Mouse (Mus musculus): Measurements from ENCODE around the gene Aqp7.
A peak's percentile ranks its signal among the peaks of the same experiment; 100 is the strongest.

Gene Aqp7

DNA sequence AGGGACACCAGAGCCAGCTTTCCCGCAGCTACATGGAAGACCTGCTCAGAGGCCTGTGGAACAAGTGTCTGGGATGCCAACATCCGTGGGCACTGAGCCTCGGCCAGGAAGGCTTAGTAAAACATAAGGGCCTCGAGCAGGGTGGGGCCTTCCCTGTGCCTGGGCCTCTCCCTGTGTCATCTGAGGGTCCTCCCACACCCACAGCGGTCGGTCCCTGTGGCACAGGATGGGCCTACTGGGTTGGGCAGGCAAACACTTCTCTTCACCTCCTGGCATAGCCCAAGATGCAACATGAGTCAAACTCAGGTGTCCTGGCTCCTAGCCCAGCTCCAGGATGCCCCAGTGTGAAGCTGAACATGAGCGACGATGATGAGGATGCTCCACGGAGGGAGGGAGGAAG lies 9.4 kb upstream of the Aqp7 start:
- no peak for DNase-seq (ENCODE audit: low spot score)

DNA sequence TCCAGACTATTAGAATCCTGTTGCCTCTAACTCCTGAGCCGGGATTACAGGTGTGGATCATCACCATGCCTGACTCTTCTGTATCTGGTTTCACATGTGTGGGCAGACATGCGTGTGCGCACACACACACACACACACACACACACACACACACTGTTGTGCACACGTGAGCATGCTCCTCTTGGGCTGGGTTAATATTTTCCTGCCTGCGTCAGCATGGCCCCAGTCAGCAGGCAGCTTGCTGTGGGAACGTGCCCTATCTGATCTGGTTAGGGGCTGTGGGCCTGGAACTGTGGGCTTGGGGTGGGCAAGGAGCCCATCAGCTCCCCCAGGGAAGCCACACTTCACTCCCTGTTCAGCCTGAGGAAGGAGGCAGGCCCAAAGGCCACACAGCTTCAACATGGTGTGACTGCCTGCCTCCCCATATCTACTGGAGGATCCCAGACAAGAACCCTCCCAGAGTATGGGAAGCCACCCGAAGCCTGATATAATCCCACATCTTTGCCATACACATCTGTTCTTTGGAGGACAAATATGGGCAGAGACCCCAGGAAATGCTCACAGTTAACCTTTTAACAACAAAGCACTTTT lies 8.9 kb upstream of the Aqp7 start:
- DNase-seq (ENCODE audit: low spot score) = no peak

DNA sequence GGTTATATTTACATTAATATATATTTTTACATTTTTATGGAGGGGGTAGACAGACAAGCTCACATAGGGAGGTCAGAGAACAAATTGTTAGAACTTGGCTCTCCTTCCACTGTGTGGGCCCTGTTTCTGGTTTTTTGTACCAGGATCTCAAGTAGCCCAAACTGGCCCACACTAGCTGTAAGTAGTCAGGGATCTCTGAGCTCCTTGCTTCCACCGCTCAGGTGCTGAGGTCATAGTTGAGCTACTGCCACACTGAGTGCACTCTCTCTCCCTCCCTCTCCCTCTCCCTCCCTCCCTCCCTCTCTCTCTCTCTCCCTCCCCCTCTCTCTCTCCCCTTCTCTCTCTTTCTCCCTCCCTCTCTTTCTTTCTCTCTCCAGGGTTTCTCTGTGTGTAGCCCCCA lies 8.3 kb upstream of the Aqp7 start:
- DNase-seq (ENCODE audit: low spot score) = no peak

DNA sequence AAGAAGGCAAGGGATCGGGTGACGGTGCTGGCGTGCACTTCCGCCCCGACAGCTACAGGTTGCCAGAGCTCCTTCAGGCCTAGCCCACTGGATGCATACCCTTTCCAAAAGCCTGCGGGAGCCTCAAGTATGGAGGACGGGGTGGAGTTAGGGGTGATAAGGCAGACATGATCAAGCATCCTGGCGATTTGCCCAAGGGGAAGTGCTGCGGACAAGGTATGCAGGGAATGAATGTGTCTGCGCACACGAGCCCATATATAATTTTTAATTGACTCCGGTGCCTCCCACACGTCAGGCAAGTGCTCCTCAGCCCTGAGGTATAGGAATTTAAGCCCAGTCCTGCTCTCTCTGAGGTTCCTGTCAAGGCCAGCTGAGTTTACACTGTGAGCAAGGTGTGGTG lies 7.2 kb upstream of the Aqp7 start:
- no peak for DNase-seq (ENCODE audit: low spot score)

DNA sequence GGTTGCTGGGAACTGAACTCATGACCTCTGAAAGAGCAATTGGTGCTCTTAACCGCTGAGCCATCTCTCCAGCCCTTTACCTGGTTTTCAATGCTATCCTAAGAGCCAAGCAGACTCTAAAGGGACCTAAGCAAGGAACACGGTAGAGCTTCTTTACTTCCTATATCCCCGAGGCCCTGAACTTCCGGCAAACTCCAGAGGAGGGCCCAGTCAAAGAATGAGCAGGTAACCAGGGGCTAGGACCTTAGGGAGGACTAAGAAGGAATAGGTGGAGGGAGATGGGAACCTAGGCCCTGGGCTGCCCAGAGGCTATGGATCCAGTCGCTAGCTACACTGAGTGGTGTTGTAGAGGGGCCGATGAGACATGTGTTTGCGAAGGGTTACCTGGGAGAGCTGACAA lies 3.8 kb upstream of the Aqp7 start:
- no peak for DNase-seq (ENCODE audit: low spot score)

DNA sequence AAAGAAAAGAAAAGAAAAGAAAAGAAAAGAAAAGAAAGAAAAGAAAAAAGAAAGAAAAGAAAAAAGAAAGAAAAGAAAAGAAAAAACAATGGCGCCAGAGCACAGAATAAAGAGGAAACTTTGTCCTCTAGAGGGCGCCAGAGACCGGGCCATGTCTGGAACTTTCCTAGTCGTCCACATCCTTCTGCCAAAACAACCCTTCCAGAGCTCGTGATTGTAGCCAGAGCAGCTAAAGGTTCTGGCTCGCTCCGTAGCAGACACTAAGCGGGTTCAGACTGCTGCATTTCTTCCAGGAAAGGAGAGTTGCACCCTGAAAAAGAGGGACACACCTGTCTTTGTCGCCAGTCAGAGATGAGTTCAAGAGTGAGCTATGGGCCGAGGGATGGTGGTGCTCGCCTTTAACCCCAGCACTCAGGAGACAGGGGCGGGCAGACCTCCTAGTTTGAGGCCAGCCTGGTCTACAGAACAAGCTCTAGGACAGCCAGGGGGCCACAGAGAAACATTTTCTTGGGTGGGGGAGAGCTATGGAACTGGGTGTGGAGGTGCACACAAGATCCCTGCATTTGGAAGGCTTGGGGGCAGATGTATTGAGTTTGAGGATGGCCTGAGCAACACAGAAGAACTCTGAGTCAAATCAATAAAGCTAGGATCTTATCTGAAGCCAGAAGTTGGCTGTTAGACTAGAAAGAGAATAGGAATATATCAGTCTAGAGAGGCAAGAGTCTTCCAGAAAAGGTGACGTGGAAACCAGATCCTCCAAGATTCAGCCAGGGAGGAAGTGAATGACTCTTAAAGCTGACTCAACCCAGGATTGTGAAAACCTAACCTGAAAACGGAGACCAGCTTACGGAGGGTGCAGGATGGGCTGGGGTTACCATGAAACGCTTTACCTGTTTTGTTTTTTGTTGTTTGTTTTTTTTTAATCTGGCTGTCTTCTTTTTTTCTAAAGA lies 3.1 kb upstream of the Aqp7 start:
- DNase-seq (ENCODE audit: low spot score) = peak; percentile 96

DNA sequence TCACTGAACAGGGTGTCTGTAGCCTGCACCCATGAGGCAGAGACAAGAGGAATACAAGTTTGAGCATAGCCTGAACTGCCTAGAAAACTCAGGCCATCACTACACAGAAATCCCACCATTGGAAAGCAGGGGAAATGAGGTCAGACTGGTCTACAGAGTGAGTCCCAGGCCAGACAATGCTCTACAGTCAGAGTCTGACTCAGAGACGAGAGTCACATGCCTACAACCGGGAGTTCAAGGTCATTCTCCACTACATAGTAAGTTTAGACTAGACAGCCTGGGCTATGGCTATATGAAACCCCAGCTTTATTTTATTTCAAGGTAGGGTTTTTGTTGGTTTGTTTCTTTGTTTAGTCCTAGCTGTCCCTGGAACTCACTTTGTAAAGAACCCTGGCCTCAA lies 987 bp upstream of the Aqp7 start:
- DNase-seq (ENCODE audit: low spot score) = no peak

DNA sequence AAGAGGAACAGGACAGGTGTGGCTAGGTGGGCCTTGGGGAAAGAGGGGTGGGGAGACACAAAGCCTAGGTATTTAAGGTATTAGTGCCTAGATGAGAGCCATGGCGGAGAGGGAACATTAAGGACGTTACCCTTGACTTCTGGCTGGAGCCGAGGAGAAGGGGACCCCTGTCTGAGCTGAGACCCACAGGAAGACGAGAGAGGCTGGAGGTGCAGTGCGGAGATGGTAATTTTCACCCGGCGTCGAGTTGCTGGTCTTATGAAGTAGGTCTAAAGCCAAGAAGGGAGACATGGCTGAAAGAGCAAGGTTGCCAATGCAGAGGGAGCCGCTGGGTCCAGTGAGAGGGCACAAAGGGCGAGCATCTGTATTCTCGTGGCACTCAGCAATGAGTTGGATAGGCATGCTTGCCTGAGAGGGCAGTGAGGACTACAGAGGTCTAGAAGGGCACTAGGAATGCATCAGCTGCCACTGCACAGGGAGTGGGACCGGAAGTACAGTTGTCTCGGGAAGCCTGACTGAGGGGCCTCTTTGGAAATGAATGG lies 1.6 kb downstream of the Aqp7 start:
- no peak for DNase-seq (ENCODE audit: low spot score)

DNA sequence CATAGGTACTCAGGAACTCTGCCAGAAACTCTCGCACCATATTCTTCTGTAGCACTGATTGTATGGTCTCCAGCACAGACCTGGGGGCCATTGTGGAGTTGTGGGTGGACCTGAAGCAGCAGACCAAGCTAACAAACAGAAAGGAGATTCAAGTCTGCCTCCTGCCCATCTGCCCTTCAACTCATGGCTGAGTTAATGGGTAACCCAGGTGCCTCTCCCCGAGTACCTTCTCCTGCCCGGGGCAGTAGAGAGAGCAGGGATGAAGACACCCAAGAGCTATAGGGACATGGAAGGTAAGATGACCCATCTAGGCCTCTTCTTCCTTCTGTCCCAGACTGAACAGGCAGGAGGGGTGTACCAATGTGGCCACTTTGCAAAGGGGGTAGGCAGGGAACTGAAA lies 2.7 kb downstream of the Aqp7 start:
- DNase-seq (ENCODE audit: low spot score) = no peak

DNA sequence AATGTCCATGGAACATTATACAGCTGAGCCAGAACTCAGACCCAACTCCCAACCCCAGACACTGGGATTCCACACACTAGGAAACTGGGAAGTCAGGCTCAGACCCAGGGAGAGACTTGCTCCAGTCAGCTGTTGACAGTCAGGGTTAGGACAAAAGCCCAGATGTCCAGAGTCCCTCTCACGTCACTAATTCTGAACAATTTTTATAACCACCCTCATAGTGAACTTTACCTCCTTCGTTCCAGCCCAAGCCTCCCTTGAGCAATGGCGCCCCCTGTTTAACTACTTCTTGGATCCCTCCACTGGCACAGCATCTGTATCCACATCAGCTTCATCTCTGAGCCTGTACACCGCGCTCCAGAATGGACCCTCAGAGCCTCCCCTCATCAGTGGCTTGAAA lies 4.0 kb downstream of the Aqp7 start:
- no peak for DNase-seq (ENCODE audit: low spot score)

DNA sequence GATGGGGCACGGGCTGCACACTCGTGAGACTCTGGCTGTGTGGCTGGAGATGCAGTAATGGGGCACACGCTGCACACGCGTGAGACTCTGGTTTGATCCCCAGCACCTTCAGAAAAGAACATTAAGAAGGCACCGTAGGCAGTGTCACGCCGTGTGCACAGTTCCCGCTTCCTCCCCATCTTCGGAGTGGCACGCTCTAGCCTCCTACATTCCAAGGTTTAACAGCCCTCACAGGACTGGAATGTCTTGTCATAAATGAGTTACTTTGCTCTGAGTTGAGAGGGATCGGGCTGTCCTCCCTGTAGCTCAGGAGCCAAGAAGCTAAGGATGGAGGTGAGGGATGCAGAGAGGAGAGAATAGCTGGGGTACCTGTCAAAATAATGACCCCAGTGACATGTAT lies 5.1 kb downstream of the Aqp7 start:
- no peak for DNase-seq (ENCODE audit: low spot score)

DNA sequence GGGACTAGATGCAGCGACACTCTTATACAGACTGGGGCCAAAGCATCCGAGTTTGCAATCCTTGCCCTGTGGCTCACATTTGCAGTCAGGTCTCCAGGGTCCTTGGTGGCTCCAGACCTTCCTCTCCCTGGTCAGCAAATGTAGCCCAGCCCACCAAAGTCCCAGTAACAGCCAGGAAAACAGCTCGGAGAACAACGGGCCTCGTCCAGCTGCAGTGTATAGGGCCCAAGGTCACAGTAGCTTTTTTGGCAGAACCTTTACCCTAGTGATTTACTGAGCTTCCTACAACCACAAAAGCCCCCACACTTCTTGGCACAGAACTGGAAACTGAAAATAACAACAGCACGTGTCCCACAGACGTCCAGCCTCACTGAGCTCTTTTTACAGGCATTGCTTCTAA lies 7.0 kb downstream of the Aqp7 start:
- no peak for DNase-seq (ENCODE audit: low spot score)

DNA sequence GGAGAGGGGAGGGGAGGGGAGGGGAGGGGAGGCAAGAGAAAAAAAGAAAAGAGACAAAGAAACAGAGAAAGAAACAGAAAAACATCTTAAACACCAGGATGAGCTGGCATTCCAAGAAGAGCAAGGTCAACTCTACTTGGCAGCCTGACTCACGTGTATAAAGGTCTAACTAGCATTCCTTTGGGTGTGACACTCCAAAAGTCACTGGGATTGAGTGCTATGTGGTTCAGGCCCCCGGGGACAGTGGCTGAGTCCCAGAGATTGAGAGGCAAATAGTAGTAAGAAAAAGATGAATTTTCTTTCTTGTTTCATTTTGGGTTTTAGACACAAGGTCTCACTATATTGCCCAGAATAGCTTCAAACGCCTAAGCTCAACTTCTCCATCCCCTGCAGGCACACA lies 10.0 kb downstream of the Aqp7 start:
- DNase-seq (ENCODE audit: low spot score) = no peak

DNA sequence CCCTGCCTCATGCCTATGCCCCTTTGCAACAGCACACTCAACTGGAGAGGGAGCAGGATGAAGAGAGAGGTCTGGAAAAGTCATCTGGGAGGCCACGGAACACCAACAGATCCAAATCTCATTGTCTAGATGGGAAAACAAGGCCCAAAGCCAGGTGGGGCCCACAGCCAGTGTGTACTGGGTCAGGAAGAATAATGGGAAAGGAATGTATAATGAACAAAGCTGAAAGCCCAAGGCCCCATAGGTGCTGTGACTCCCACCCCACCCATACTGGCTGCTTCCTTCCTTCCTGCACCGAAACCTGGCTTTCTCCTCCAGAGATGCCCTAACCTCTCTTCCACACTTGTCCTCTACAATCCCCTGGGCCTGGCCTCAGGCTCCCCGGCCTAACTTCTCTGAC lies 16.7 kb downstream of the Aqp7 start:
- DNase-seq (ENCODE audit: low spot score) = no peak

DNA sequence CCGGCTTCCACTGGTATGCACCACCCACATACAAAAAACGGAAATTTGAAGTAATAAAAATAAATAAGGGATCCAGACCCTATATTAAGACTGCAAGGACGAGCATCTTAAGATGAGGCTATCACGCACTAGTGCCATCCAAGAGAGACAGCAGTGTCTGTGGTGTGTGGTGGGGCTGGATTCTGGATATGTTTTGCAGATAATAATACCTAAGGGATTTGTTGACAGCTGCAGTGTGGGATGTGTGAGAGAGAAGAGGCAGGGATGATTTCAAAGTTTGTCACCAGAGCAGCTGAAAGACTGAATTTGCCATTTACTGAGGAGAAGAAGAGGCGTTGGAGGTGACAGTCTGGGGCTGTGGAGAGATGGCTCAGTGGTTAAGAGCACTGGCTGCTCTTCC lies 18.6 kb downstream of the Aqp7 start:
- DNase-seq (ENCODE audit: low spot score) = no peak

DNA sequence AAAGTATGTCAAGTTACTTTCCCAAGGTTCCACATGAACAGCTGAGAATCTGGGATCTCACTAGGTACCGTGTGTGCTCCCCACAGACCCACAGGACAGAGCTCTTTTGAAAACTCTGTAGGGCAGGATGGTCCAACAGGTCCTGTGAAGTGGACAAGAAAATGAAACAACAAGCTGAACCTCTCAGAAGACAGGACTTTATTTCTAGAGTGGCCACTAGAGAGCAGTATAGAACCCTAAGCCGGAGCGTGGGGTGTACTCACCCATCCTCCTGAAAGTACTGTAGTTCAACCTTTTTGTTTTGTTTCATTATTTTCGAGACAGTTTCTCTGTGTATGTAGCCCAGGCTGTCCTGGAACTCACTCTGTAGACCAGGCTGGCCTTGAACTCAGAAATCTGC lies 19.7 kb downstream of the Aqp7 start:
- peak; percentile 23 for DNase-seq (ENCODE audit: low spot score)

DNA sequence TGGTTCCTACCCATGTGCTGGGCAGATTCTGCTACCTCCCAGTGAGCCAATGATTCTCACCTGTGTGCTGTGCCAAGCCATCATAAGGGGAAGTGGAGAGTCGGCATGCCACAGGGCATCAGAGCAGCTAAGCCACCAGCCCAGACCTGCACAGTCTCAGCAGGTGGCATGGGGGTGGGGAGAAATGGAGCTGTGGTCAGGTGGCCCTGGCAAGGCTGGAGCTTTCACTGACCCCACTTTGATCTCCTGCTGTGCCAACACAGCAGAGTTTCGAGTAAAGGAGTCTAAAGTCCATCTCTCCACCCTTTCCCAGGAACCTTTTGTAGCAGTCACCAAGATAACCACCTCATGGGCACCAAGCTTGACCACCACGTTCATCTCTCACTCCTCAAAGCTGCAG lies 20.1 kb downstream of the Aqp7 start:
- DNase-seq (ENCODE audit: low spot score) = no peak

DNA sequence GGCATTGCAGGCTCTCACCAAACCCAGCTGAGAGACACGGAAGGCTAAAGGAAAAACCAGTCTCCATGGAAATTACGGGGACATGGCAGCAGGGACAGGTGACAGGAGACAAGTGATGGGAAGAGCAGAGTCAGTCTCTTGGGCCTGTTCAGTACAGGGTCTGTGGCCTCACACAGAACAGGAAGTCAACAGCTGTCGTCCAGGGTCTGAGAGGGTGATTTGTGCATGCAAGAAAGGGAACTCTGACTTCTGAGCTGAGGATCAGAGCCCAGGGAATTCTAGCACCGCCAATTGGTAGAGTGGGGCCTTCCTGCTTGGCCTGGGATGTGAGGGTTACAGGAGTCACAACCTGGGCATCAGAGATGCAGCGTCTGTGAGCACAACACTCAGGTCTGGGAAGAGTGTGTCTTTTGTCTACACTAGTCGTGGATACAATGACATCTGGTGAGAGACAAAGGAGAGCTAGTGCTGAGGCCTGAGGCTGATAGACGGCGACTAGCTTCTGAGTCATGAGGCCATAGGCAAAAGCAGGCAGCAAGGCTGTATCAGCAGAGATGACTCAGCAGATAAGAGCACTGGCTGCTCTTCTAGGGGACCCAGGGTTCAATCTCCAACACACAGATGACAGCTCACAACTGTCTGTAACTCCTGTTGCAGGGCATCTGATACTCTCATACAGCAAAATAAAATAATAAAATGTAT lies 21.7 kb downstream of the Aqp7 start:
- DNase-seq (ENCODE audit: low spot score) = no peak

DNA sequence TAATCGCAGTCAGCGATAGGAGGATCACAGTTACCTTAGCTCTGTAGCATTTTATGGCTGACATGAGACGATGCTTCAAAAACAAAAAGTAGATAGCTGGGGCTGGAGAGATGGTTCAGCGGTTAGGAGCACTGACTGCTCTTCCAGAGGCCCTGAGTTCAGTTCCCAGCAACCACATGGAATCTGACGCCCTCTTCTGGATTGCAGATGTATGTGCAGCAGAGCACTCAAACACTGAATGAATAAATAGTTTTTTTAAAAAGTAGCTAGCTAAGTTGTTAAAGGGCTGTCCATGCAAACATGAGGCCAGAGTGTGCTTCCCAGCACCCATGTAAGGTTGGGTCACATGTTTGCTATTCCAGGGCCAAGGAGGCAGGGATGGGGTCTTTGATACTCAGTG lies 26.8 kb downstream of the Aqp7 start:
- DNase-seq (ENCODE audit: low spot score) = no peak

DNA sequence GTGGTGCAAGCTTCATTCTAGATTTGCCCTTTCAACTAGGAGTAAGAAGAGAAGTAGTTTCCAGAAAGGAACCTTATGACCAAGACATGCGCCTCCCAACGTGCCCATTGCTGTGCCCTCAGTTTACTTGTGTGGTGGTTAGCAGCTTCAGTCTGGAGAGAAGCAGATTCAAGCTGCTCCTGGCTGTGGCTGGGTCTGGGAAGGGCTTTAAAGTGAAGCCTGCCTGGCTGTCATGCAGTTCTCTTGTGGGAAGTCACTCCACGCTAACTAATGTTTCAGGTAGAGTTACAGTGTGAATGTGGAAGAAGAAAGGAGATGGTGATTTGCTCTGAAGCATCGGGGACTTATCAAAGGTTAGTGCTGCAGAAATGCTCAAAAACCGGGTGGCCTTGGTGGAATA lies 32.1 kb downstream of the Aqp7 start:
- DNase-seq (ENCODE audit: low spot score) = no peak

DNA sequence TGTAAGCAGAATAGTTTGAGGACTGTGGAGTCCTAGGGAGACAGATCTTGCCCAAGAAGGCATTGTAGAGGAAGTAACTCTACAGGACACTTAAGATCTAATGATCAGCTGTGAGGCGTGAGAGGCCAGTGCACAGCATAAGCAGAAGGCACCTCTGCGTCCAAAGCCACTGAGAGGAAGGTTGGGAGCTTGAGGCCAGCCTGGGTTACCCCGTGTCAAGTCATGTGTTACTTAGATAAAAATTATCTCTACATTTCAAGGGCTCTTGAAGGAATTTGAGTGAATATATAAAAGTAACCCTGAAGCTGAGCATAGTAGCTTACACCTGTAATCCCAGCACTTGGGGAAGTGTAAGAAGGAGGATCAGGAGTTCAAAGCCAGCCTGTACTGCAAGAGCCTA lies 34.6 kb downstream of the Aqp7 start:
- no peak for DNase-seq (ENCODE audit: low spot score)

DNA sequence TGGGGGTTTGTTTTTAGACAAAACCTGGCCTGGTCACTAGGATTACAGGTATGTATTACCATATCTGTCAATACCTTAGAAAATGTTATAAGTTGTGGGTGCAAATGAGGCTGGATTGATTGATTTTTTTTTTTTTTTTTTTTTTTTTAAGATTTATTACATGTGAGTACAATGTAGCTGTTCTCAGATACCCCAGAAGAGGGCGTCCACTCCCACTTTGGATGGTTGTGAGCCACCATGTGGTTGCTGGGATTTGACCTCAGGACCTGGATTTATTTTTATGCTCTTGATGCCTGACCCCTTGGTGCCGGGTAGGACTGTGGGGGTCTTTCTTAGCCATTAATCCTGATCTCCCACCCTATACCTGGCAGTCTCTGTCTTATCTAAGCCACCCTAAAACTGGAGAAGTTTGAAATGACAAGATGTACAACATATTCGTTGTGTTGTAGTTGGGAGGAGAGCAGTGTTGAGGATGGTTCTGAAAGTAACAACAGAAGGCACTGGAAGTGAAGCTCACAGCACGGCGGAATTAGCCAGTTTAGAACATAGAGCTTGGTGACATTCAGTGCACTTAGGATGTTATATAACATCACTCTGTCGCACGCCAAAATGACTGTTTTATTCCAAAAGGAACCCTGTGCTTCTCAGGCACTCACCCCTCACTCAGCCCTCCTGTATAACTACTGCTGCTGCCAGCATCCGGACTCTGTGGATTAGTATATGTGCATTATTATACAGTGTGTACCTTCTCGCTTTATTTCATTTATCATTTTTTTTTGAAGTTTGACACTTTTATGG lies 46.9 kb downstream of the Aqp7 start:
- no peak for DNase-seq (ENCODE audit: low spot score)

Data from embryo, embryonic 10.5 days (tissue).